Mouse (Mus musculus) lung, postnatal 0 days (tissue): ENCODE results near the gene Ap1ar.
A peak's percentile ranks its signal among the peaks of the same experiment; 100 is the strongest.

Experiments
- CTCF ChIP-seq: IDR thresholded peaks from 2 replicates; pipeline ENCODE4 v1.5.1; 2016; ENCODE audit warnings: antibody characterized with exemption, mild to moderate bottlenecking
- EP300 ChIP-seq: IDR thresholded peaks from 2 replicates; pipeline ENCODE4 v1.6.1; 2016; ENCODE audit warnings: antibody characterized with exemption, mild to moderate bottlenecking, control low read depth

- peak; percentile 87 for TF ChIP-seq CTCF
- no peak for TF ChIP-seq EP300
Measured at GRCm38 (mm10) chr3:127837154-127837865, at the start of gene Ap1ar.
